Mouse (Mus musculus): ENCODE measurements around the gene Srsf1. TPM values are rescaled to one million over a fixed set of nuclear protein-coding genes. Genes with fewer than 3 reads are reported as not detected.

Srsf1 gene
- polyA plus RNA-seq, 1 experiment from 2014 or later: 70.7 TPM

GRCm38 (mm10) chr11:88011208-88011913, 35.8 kb upstream of the Srsf1 start:
- Histone ChIP-seq H3K9me3 (ENCODE audit: control insufficient read depth) (no peaks in the 10 kb centered on the region), H3K4me3 (ENCODE audit: low read depth, low read length) (no peak overlapping the region), H3K4me2 (replicated peaks; ENCODE audit: low read depth) (0 out of 2 replicates have a peak overlapping the region, but pooled peaks have one; percentile 9), H3K27me3 (replicated peaks; ENCODE audit: control insufficient read depth, insufficient read depth, low read length) (no peaks in the 10 kb centered on the region), H3K4me1 (replicated peaks; ENCODE audit: control insufficient read depth, insufficient read depth, low read length) (no peaks in the 10 kb centered on the region), H3K36me3 (ENCODE audit: control insufficient read depth, insufficient read depth) (no peaks in the 10 kb centered on the region), H3K27ac (ENCODE audit: low read depth, low read length) (no peak overlapping the region), H3K9ac (ENCODE audit: low read depth, low read length) (no peak overlapping the region)
- WGBS: 40% methylated on average over 11 of the region's 11 CpGs
- TF ChIP-seq CTCF (IDR thresholded peaks at IDR 0.05; ENCODE audit: low read depth): no peak
- ATAC-seq: peak; percentile 60; the same call in 1 of the 2 replicates

GRCm38 (mm10) chr11:88011914-88012419, 35.2 kb upstream of the Srsf1 start:
- H3K4me1 ChIP-seq (replicated peaks; ENCODE audit: control insufficient read depth, insufficient read depth, low read length): no peaks in the 10 kb centered on the region
- no peaks in the 10 kb centered on the region for H3K36me3 ChIP-seq (ENCODE audit: control insufficient read depth, insufficient read depth)
- no peaks in the 10 kb centered on the region for H3K27me3 ChIP-seq (replicated peaks; ENCODE audit: control insufficient read depth, insufficient read depth, low read length)
- no peak overlapping the region for H3K27ac ChIP-seq (ENCODE audit: low read depth, low read length)
- no peaks in the 10 kb centered on the region for H3K9me3 ChIP-seq (ENCODE audit: control insufficient read depth)
- ATAC-seq: no peak
- TF ChIP-seq CTCF (IDR thresholded peaks at IDR 0.05; ENCODE audit: low read depth): no peak
- H3K4me3 ChIP-seq (ENCODE audit: low read depth, low read length): no peak overlapping the region
- no peak overlapping the region for H3K9ac ChIP-seq (ENCODE audit: low read depth, low read length)
- 85% methylated on average over 7 of the region's 7 CpGs for WGBS
- H3K4me2 ChIP-seq (replicated peaks; ENCODE audit: low read depth): 0 out of 2 replicates have a peak overlapping the region, but pooled peaks have one; percentile 9

DNA sequence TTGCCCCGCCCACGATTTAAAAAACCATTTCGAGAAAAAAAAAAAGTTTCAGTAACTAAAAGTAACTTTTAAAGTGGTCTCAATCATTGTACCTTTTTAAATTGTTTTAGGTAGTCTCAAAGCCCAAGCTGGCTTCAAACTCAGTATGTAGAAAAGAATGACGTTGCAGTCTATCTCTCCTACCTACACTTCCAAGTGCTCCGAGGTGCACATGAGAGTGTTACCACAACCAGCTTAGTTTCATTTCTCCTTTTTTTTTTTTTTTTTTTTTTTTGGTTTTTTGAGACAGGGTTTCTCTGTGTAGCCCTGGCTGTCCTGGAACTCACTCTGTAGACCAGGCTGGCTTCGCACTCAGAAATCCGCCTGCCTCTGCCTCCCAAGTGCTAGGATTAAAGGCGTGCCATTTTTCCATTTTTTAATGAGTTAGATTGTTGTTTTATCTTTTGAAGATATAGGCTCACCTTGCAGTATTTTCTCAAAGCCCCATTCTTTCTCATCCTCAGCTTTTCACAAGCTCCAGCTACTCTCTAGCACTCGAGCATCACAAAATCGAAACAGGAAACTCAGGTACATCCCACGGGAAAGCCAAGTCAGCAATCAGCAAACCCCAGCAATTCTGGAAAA, 34.4 kb upstream of the Srsf1 start:
- ATAC-seq: no peak
- H3K9me3 ChIP-seq (ENCODE audit: control insufficient read depth): no peaks in the 10 kb centered on the region
- 88% methylated on average over 11 of the region's 11 CpGs for WGBS
- no peak overlapping the region for H3K4me3 ChIP-seq (ENCODE audit: low read depth, low read length)
- no peak overlapping the region for H3K9ac ChIP-seq (ENCODE audit: low read depth, low read length)
- H3K27ac ChIP-seq (ENCODE audit: low read depth, low read length): no peak overlapping the region
- no peaks in the 10 kb centered on the region for H3K27me3 ChIP-seq (replicated peaks; ENCODE audit: control insufficient read depth, insufficient read depth, low read length)
- TF ChIP-seq CTCF (IDR thresholded peaks at IDR 0.05; ENCODE audit: low read depth): no peak
- H3K4me2 ChIP-seq (replicated peaks; ENCODE audit: low read depth): no peak overlapping the region
- H3K4me1 ChIP-seq (replicated peaks; ENCODE audit: control insufficient read depth, insufficient read depth, low read length): no peaks in the 10 kb centered on the region
- H3K36me3 ChIP-seq (ENCODE audit: control insufficient read depth, insufficient read depth): no peaks in the 10 kb centered on the region

- Histone ChIP-seq H3K36me3 (ENCODE audit: control insufficient read depth, insufficient read depth) (no peaks in the 10 kb centered on the region), H3K27me3 (replicated peaks; ENCODE audit: control insufficient read depth, insufficient read depth, low read length) (no peaks in the 10 kb centered on the region), H3K27ac (ENCODE audit: low read depth, low read length) (no peak overlapping the region), H3K4me1 (replicated peaks; ENCODE audit: control insufficient read depth, insufficient read depth, low read length) (no peaks in the 10 kb centered on the region), H3K9ac (ENCODE audit: low read depth, low read length) (no peak overlapping the region), H3K4me3 (ENCODE audit: low read depth, low read length) (no peak overlapping the region), H3K4me2 (replicated peaks; ENCODE audit: low read depth) (no peak overlapping the region), H3K9me3 (ENCODE audit: control insufficient read depth) (no peaks in the 10 kb centered on the region)
- ATAC-seq: no peak
- TF ChIP-seq CTCF (IDR thresholded peaks at IDR 0.05; ENCODE audit: low read depth): no peak
- WGBS: 86% methylated on average over 10 of the region's 10 CpGs
These were observed 33.5 kb upstream of the Srsf1 start for GRCm38 (mm10) chr11:88013632-88014031.

DNA sequence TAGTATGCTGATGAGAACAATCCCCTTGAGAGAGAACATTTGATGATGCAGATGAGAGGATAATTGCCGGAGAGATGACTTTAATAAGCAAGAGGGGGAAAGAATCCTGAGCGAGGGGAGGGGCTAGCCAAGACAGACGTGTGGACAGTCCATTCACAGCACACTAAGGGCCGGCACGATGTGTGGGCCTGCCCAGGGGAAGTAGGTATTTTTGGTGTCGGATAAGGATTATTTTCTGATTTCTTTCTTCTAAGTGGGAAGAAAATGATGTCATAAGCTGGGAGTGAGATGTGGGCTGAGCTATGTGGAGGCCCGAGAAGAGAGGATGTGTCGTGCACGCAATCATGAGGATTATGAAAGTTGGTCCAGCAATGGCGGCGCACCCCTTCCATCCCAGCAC, 32.0 kb upstream of the Srsf1 start:
- no peak overlapping the region for H3K4me3 ChIP-seq (ENCODE audit: low read depth, low read length)
- ATAC-seq: no peak
- no peaks in the 10 kb centered on the region for H3K27me3 ChIP-seq (replicated peaks; ENCODE audit: control insufficient read depth, insufficient read depth, low read length)
- no peak overlapping the region for H3K27ac ChIP-seq (ENCODE audit: low read depth, low read length)
- no peaks in the 10 kb centered on the region for H3K4me1 ChIP-seq (replicated peaks; ENCODE audit: control insufficient read depth, insufficient read depth, low read length)
- 91% methylated on average over 11 of the region's 11 CpGs for WGBS
- H3K9me3 ChIP-seq (ENCODE audit: control insufficient read depth): no peaks in the 10 kb centered on the region
- H3K4me2 ChIP-seq (replicated peaks; ENCODE audit: low read depth): no peak overlapping the region
- H3K9ac ChIP-seq (ENCODE audit: low read depth, low read length): no peak overlapping the region
- no peak for TF ChIP-seq CTCF (IDR thresholded peaks at IDR 0.05; ENCODE audit: low read depth)
- H3K36me3 ChIP-seq (ENCODE audit: control insufficient read depth, insufficient read depth): no peaks in the 10 kb centered on the region

- TF ChIP-seq CTCF (IDR thresholded peaks at IDR 0.05; ENCODE audit: low read depth): no peak
- ATAC-seq: no peak
- H3K27ac ChIP-seq (ENCODE audit: low read depth, low read length): no peak overlapping the region
- H3K9me3 ChIP-seq (ENCODE audit: control insufficient read depth): no peaks in the 10 kb centered on the region
- no peak overlapping the region for H3K9ac ChIP-seq (ENCODE audit: low read depth, low read length)
- no peak overlapping the region for H3K4me3 ChIP-seq (ENCODE audit: low read depth, low read length)
- no peak overlapping the region for H3K4me2 ChIP-seq (replicated peaks; ENCODE audit: low read depth)
- no peaks in the 10 kb centered on the region for H3K4me1 ChIP-seq (replicated peaks; ENCODE audit: control insufficient read depth, insufficient read depth, low read length)
- WGBS: 77% methylated on average over 6 of the region's 6 CpGs
- H3K27me3 ChIP-seq (replicated peaks; ENCODE audit: control insufficient read depth, insufficient read depth, low read length): no peaks in the 10 kb centered on the region
- H3K36me3 ChIP-seq (ENCODE audit: control insufficient read depth, insufficient read depth): no peaks in the 10 kb centered on the region
These were observed 31.4 kb upstream of the Srsf1 start for GRCm38 (mm10) chr11:88015795-88016194.

All from intestine, postnatal 0 days (tissue).